Mouse (Mus musculus) stomach, postnatal 0 days (tissue): ENCODE results near the gene Zbtb16. TPM values are rescaled to one million over a fixed set of nuclear protein-coding genes. Genes with fewer than 3 reads are reported as not detected.

ENCODE experiments used
- ATAC-seq: fragments of 200-750 bp; cut with Nextera tagmentation; 2 replicates; pipeline ENCODE4 v1.8.0; 2017; ENCODE audit not compliant: low FRiP score, low TSS enrichment
- DNase-seq: peaks from one replicate; pipeline ENCODE4 v3.0.0-alpha.2; 2016; ENCODE audit warnings: low spot score
- H3K27ac ChIP-seq: fragments of 300-500 bp; sonication (generic); replicated peaks from 2 replicates; pipeline ENCODE4 v1.5.1; 2014; ENCODE audit warnings: mild to moderate bottlenecking, control low read depth
- H3K27me3 ChIP-seq: fragments of 300-500 bp; sonication (generic); 2 replicates; pipeline ENCODE4 v1.6.1; 2014; ENCODE audit warnings: low read length; ENCODE audit not compliant: control insufficient read depth, insufficient read depth
- H3K36me3 ChIP-seq: fragments of 300-500 bp; sonication (generic); 2 replicates; pipeline ENCODE4 v1.6.1; 2014; ENCODE audit warnings: low read length, mixed read lengths; ENCODE audit not compliant: control insufficient read depth, insufficient read depth
- H3K4me1 ChIP-seq: fragments of 300-500 bp; sonication (generic); replicated peaks from 2 replicates; pipeline ENCODE4 v1.6.1; 2014; ENCODE audit warnings: antibody characterized with exemption; ENCODE audit not compliant: control insufficient read depth, insufficient read depth
- H3K4me2 ChIP-seq: fragments of 300-500 bp; sonication (generic); replicated peaks from 2 replicates; pipeline ENCODE4 v1.6.1; 2014; ENCODE audit warnings: low read depth, mild to moderate bottlenecking, control low read depth, moderate library complexity
- H3K4me3 ChIP-seq: fragments of 300-500 bp; sonication (generic); 2 replicates; pipeline ENCODE4 v1.5.1; 2014; ENCODE audit warnings: low read depth, low read length, control low read depth
- H3K9ac ChIP-seq: fragments of 300-500 bp; sonication (generic); 2 replicates; pipeline ENCODE4 v1.6.1; 2014; ENCODE audit warnings: mild to moderate bottlenecking, low read length, control low read depth, mixed read lengths
- H3K9me3 ChIP-seq: fragments of 300-500 bp; sonication (generic); 2 replicates; pipeline ENCODE4 v1.6.1; 2016; ENCODE audit warnings: low read length; ENCODE audit not compliant: control insufficient read depth
- CTCF ChIP-seq: IDR thresholded peaks from 2 replicates; pipeline ENCODE4 v1.5.1; 2016; ENCODE audit warnings: antibody characterized with exemption, low read depth, mild to moderate bottlenecking, moderate library complexity
- EP300 ChIP-seq: optimal IDR thresholded peaks from 2 replicates; pipeline ENCODE3; 2016; ENCODE audit warnings: antibody characterized with exemption
- WGBS: fragments of 180-500 bp; shearing (Covaris S2); extraction: QIAGEN DNeasy Blood & Tissue Kit; methylation state at CpG from one replicate; pipeline ENCODE4 v1.1.7; 2014; 5-methylcytosine and 5-hydroxymethylcytosine counted together
- polyA plus RNA-seq: library from polyadenylated mRNA; unstranded; fragments of >200 nt; fragmentation: Nextera tagmentation; extraction: Ambion mirVana; gene quantifications from 2 replicates; pipeline ENCODE4 v1.2.1, GENCODE M21; 2015

Gene Zbtb16
- polyA plus RNA-seq, 1 experiment from 2014 or later: 1.7 TPM

- DNase-seq: no peak
- H3K9ac ChIP-seq: no peak overlapping the region
- H3K27me3 ChIP-seq: no peaks in the 10 kb centered on the region
- no peak overlapping the region for H3K27ac ChIP-seq
- no peak overlapping the region for H3K4me2 ChIP-seq
- H3K9me3 ChIP-seq: no peaks in the 10 kb centered on the region
- no peaks in the 10 kb centered on the region for H3K36me3 ChIP-seq
- H3K4me3 ChIP-seq: no peak overlapping the region
- no peak for TF ChIP-seq EP300
- TF ChIP-seq CTCF: no peak
- 36% methylated on average over 2 of the region's 2 CpGs for WGBS
- ATAC-seq: peak; percentile 71; the same call in 1 of the 2 replicates
- no peaks in the 10 kb centered on the region for H3K4me1 ChIP-seq
These were observed 60.5 kb downstream of the Zbtb16 start for GRCm38 (mm10) chr9:48775561-48775960.

- Histone ChIP-seq H3K4me2 (no peak overlapping the region), H3K27ac (no peak overlapping the region), H3K9me3 (no peaks in the 10 kb centered on the region), H3K4me1 (no peaks in the 10 kb centered on the region), H3K27me3 (no peaks in the 10 kb centered on the region), H3K36me3 (no peaks in the 10 kb centered on the region), H3K4me3 (no peak overlapping the region), H3K9ac (no peak overlapping the region)
- DNase-seq: no peak
- 85% methylated on average over 8 of the region's 8 CpGs for WGBS
- TF ChIP-seq EP300: no peak
- TF ChIP-seq CTCF: no peak
- ATAC-seq: no peak
These were observed 62.3 kb downstream of the Zbtb16 start for GRCm38 (mm10) chr9:48773710-48774109.

GRCm38 (mm10) chr9:48773130-48773529 lies 62.9 kb downstream of the Zbtb16 start:
- Histone ChIP-seq H3K9ac (no peak overlapping the region), H3K27me3 (no peaks in the 10 kb centered on the region), H3K4me2 (no peak overlapping the region), H3K27ac (no peak overlapping the region), H3K4me3 (no peak overlapping the region), H3K4me1 (no peaks in the 10 kb centered on the region), H3K36me3 (no peaks in the 10 kb centered on the region), H3K9me3 (no peaks in the 10 kb centered on the region)
- ATAC-seq: no peak
- 85% methylated on average over 6 of the region's 6 CpGs for WGBS
- TF ChIP-seq EP300 (no peak), CTCF (no peak)
- DNase-seq: no peak

GRCm38 (mm10) chr9:48771504-48771903 lies 64.5 kb downstream of the Zbtb16 start:
- Histone ChIP-seq H3K9ac (no peak overlapping the region), H3K4me1 (no peaks in the 10 kb centered on the region), H3K4me3 (no peak overlapping the region), H3K9me3 (no peaks in the 10 kb centered on the region), H3K36me3 (no peaks in the 10 kb centered on the region), H3K27ac (no peak overlapping the region), H3K4me2 (no peak overlapping the region), H3K27me3 (no peaks in the 10 kb centered on the region)
- no peak for ATAC-seq
- TF ChIP-seq EP300 (no peak), CTCF (no peak)
- WGBS: 86% methylated on average over 6 of the region's 6 CpGs
- DNase-seq: no peak

GRCm38 (mm10) chr9:48768965-48769364 lies 67.1 kb downstream of the Zbtb16 start:
- H3K9ac ChIP-seq: no peak overlapping the region
- no peak overlapping the region for H3K4me2 ChIP-seq
- no peaks in the 10 kb centered on the region for H3K36me3 ChIP-seq
- no peak overlapping the region for H3K27ac ChIP-seq
- ATAC-seq (no peak), DNase-seq (no peak)
- TF ChIP-seq CTCF: no peak
- TF ChIP-seq EP300: no peak
- H3K4me1 ChIP-seq: no peaks in the 10 kb centered on the region
- H3K4me3 ChIP-seq: no peak overlapping the region
- 87% methylated on average over 4 of the region's 4 CpGs for WGBS
- no peaks in the 10 kb centered on the region for H3K9me3 ChIP-seq
- H3K27me3 ChIP-seq: no peaks in the 10 kb centered on the region

GRCm38 (mm10) chr9:48767666-48768432 lies 68.2 kb downstream of the Zbtb16 start:
- Histone ChIP-seq H3K4me3 (no peak overlapping the region), H3K9me3 (no peaks in the 10 kb centered on the region), H3K4me1 (no peaks in the 10 kb centered on the region), H3K4me2 (no peak overlapping the region), H3K36me3 (no peaks in the 10 kb centered on the region), H3K27ac (no peak overlapping the region), H3K27me3 (no peaks in the 10 kb centered on the region), H3K9ac (no peak overlapping the region)
- TF ChIP-seq CTCF: no peak
- TF ChIP-seq EP300: no peak
- WGBS: 87% methylated on average over 20 of the region's 20 CpGs
- no peak for DNase-seq
- no peak for ATAC-seq
